Mouse (Mus musculus): ENCODE measurements around the gene Prmt3.

- TF ChIP-seq POLR2A (IDR thresholded peaks at IDR 0.05; ENCODE audit: insufficient read length, low read depth) (no peak), TCF12 (IDR thresholded peaks at IDR 0.05; ENCODE audit: insufficient read depth, poor library complexity, severe bottlenecking) (no peak), USF1 (IDR thresholded peaks at IDR 0.05; ENCODE audit: low read depth) (no peak), REST (IDR thresholded peaks at IDR 0.05; ENCODE audit: insufficient read depth, insufficient read length) (no peak), MAX (IDR thresholded peaks at IDR 0.05; ENCODE audit: low read depth) (no peak), MYOD1 (IDR thresholded peaks at IDR 0.05; ENCODE audit: control insufficient read depth in 1 of 3, insufficient read length in 2 of 3, low read depth in 2 of 3) (no peak), E2F4 (IDR thresholded peaks at IDR 0.05; ENCODE audit: insufficient read depth) (no peak), MYOG (IDR thresholded peaks at IDR 0.05; ENCODE audit: control insufficient read depth in 1 of 3, insufficient read depth in 1 of 3, insufficient read length in 2 of 3, low read depth in 2 of 3) (no peak), TCF3 (IDR thresholded peaks at IDR 0.05; ENCODE audit: insufficient read length, low read depth) (no peak), POLR2AphosphoS2 (IDR thresholded peaks at IDR 0.05; ENCODE audit: insufficient read length, low read depth) (no peak)
Observed at GRCm38 (mm10) chr7:49863753-49864152, 85.6 kb downstream of the Prmt3 start.

Data from myocyte (in vitro differentiated cells).